Mouse (Mus musculus): ENCODE results near the gene Scap. TPM values are rescaled to one million over a fixed set of nuclear protein-coding genes. Genes with fewer than 3 reads are reported as not detected.
"Not testable (repeated sequence)": the region's sequence is repeated elsewhere in the genome, so short reads cannot be mapped to it uniquely, and the experiment has no call there.

The Scap gene
- polyA plus RNA-seq, 1 experiment from 2014 or later: 14.9 TPM

- 45% methylated on average over 5 of the region's 5 CpGs for WGBS
- no peak overlapping the region for H3K27ac ChIP-seq (ENCODE audit: low read depth, low read length)
- no peak for TF ChIP-seq CTCF (IDR thresholded peaks at IDR 0.05; ENCODE audit: low read depth)
- H3K9ac ChIP-seq (ENCODE audit: low read depth, low read length): no peak overlapping the region
- no peaks in the 10 kb centered on the region for H3K4me1 ChIP-seq (replicated peaks; ENCODE audit: control insufficient read depth, insufficient read depth, low read length)
- no peak overlapping the region for H3K4me2 ChIP-seq (replicated peaks; ENCODE audit: low read depth)
- H3K4me3 ChIP-seq (ENCODE audit: low read depth, low read length): no peak overlapping the region
- no peaks in the 10 kb centered on the region for H3K9me3 ChIP-seq (ENCODE audit: control insufficient read depth)
- ATAC-seq: no peak
- H3K36me3 ChIP-seq (ENCODE audit: control insufficient read depth, insufficient read depth): no peaks in the 10 kb centered on the region
- no peaks in the 10 kb centered on the region for H3K27me3 ChIP-seq (replicated peaks; ENCODE audit: control insufficient read depth, insufficient read depth, low read length)
These were observed 4.0 kb upstream of the Scap start for GRCm38 (mm10) chr9:110328946-110329630.

DNA sequence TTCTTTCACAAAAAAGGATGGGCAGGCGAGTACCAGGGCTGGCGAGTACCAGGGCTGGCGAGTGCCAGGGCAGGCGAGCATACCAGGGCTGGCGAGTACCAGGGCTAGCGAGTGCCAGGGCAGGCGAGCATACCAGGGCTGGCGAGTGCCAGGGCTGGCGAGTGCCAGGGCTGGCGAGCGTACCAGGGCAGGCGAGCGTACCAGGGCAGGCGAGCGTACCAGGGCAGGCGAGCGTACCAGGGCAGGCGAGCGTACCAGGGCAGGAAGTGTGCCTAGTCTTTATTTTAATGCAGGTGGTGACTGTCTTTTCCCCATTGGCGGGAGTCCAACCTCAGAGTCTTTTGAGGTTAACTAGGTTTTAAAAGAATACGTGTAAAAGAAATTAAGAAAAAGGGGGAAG, 3.4 kb upstream of the Scap start:
- Histone ChIP-seq H3K4me1 (replicated peaks; ENCODE audit: control insufficient read depth, insufficient read depth, low read length) (no peaks in the 10 kb centered on the region), H3K9me3 (ENCODE audit: control insufficient read depth) (no peaks in the 10 kb centered on the region), H3K36me3 (ENCODE audit: control insufficient read depth, insufficient read depth) (no peaks in the 10 kb centered on the region), H3K27me3 (replicated peaks; ENCODE audit: control insufficient read depth, insufficient read depth, low read length) (no peaks in the 10 kb centered on the region), H3K4me2 (replicated peaks; ENCODE audit: low read depth) (no peak overlapping the region), H3K9ac (ENCODE audit: low read depth, low read length) (no peak overlapping the region), H3K27ac (ENCODE audit: low read depth, low read length) (no peak overlapping the region), H3K4me3 (ENCODE audit: low read depth, low read length) (no peak overlapping the region)
- 86% methylated on average over 21 of the region's 21 CpGs for WGBS
- TF ChIP-seq CTCF (IDR thresholded peaks at IDR 0.05; ENCODE audit: low read depth): no peak
- ATAC-seq: no peak

DNA sequence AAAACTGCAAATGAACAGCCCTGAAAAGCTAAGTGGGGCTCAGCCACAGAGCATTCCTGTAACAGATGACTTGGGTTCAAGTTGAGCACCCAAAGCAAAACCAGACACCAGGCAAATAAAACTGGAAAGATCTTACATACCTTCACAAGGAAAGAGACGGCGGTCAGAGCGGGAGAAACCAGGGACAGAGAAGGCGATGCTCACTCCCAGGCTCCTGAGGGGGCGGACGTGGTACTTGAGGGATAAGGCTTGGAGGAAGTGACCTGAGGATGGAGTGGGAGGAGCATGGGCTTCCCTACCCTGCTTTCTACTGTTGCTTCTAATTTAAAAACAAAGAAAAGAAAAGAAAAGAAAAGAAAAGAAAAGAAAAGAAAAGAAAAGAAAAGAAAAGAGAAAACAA, 2.7 kb upstream of the Scap start:
- H3K27ac ChIP-seq (ENCODE audit: low read depth, low read length): no peak overlapping the region
- no peaks in the 10 kb centered on the region for H3K27me3 ChIP-seq (replicated peaks; ENCODE audit: control insufficient read depth, insufficient read depth, low read length)
- no peak for ATAC-seq
- H3K9ac ChIP-seq (ENCODE audit: low read depth, low read length): no peak overlapping the region
- H3K9me3 ChIP-seq (ENCODE audit: control insufficient read depth): no peaks in the 10 kb centered on the region
- H3K4me2 ChIP-seq (replicated peaks; ENCODE audit: low read depth): no peak overlapping the region
- H3K36me3 ChIP-seq (ENCODE audit: control insufficient read depth, insufficient read depth): no peaks in the 10 kb centered on the region
- no peak overlapping the region for H3K4me3 ChIP-seq (ENCODE audit: low read depth, low read length)
- no peak for TF ChIP-seq CTCF (IDR thresholded peaks at IDR 0.05; ENCODE audit: low read depth)
- no peaks in the 10 kb centered on the region for H3K4me1 ChIP-seq (replicated peaks; ENCODE audit: control insufficient read depth, insufficient read depth, low read length)
- WGBS: 57% methylated on average over 6 of the region's 6 CpGs

DNA sequence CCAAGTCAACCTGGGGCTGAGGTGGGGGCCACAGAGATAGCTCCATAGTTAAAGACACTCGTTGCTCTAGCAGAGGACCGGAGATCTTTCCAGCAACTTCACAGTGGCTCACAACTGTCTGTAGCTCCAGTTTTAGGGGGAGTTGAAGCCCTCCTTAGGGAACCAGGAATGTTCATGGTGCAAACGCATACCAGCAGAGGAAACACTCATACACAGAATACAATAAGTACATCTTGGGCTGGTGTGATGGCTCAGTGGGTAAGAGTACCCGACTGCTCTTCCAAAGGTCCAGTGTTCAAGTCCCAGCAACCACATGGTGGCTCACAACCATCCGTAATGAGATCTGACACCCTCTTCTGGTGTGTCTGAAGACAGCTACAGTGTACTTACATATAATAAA, 2.2 kb upstream of the Scap start:
- ATAC-seq; H3K9me3 ChIP-seq (ENCODE audit: control insufficient read depth); H3K4me1 ChIP-seq (replicated peaks; ENCODE audit: control insufficient read depth, insufficient read depth, low read length); H3K9ac ChIP-seq (ENCODE audit: low read depth, low read length); H3K36me3 ChIP-seq (ENCODE audit: control insufficient read depth, insufficient read depth); H3K27me3 ChIP-seq (replicated peaks; ENCODE audit: control insufficient read depth, insufficient read depth, low read length); H3K27ac ChIP-seq (ENCODE audit: low read depth, low read length); H3K4me3 ChIP-seq (ENCODE audit: low read depth, low read length); H3K4me2 ChIP-seq (replicated peaks; ENCODE audit: low read depth): not testable (repeated sequence)
- whole genome bisulfite sequencing: 80% methylated on average over 5 of the region's 5 CpGs

DNA sequence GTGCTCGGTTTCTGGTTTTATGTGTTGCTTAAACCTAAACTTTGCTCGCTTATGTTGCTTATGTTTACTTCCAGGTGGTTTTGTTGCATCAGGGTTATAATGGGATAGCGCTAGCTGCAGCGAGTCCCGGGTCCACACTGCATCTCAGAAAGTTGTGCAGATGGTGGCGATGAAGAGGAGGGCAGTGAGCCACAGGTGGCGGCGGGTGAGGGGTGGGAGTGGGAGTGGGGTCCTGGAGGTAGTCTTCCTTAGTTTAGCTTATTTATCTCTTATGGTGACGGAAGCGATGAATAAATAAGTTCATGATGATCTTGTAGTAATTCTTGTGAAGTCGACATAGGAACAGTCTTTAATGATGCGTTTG, 790 bp downstream of the Scap start:
- Histone ChIP-seq H3K36me3 (ENCODE audit: control insufficient read depth, insufficient read depth) (no peaks in the 10 kb centered on the region), H3K4me2 (replicated peaks; ENCODE audit: low read depth) (peak overlapping the region; percentile 75), H3K27ac (ENCODE audit: low read depth, low read length) (no peak overlapping the region; the same call in 1 of the 2 replicates), H3K4me1 (replicated peaks; ENCODE audit: control insufficient read depth, insufficient read depth, low read length) (no peaks in the 10 kb centered on the region), H3K27me3 (replicated peaks; ENCODE audit: control insufficient read depth, insufficient read depth, low read length) (no peaks in the 10 kb centered on the region), H3K4me3 (ENCODE audit: low read depth, low read length) (peak overlapping the region; percentile 79), H3K9me3 (ENCODE audit: control insufficient read depth) (no peaks in the 10 kb centered on the region), H3K9ac (ENCODE audit: low read depth, low read length) (peak overlapping the region; percentile 64)
- 9% methylated on average over 12 of the region's 12 CpGs for WGBS
- ATAC-seq: peak; percentile 11; the same call in 1 of the 2 replicates
- no peak for TF ChIP-seq CTCF (IDR thresholded peaks at IDR 0.05; ENCODE audit: low read depth)

GRCm38 (mm10) chr9:110334849-110335248, 1.8 kb downstream of the Scap start:
- 48% methylated on average over 8 of the region's 8 CpGs for WGBS

More at GRCm38 (mm10) chr9:110334849-110335248, 1.8 kb downstream of the Scap start:
- Histone ChIP-seq H3K4me1 (replicated peaks; ENCODE audit: control insufficient read depth, insufficient read depth, low read length) (no peaks in the 10 kb centered on the region), H3K9me3 (ENCODE audit: control insufficient read depth) (no peaks in the 10 kb centered on the region), H3K9ac (ENCODE audit: low read depth, low read length) (no peak overlapping the region), H3K4me3 (ENCODE audit: low read depth, low read length) (no peak overlapping the region), H3K36me3 (ENCODE audit: control insufficient read depth, insufficient read depth) (no peaks in the 10 kb centered on the region), H3K4me2 (replicated peaks; ENCODE audit: low read depth) (no peak overlapping the region), H3K27ac (ENCODE audit: low read depth, low read length) (no peak overlapping the region), H3K27me3 (replicated peaks; ENCODE audit: control insufficient read depth, insufficient read depth, low read length) (no peaks in the 10 kb centered on the region)
- no peak for TF ChIP-seq CTCF (IDR thresholded peaks at IDR 0.05; ENCODE audit: low read depth)
- ATAC-seq: no peak

All from intestine, postnatal 0 days (tissue).